Mouse (Mus musculus): ENCODE measurements around the gene Tmem217.
"Not testable (repeated sequence)": the region's sequence is repeated elsewhere in the genome, so short reads cannot be mapped to it uniquely, and the experiment has no call there.

Gene Tmem217

DNA sequence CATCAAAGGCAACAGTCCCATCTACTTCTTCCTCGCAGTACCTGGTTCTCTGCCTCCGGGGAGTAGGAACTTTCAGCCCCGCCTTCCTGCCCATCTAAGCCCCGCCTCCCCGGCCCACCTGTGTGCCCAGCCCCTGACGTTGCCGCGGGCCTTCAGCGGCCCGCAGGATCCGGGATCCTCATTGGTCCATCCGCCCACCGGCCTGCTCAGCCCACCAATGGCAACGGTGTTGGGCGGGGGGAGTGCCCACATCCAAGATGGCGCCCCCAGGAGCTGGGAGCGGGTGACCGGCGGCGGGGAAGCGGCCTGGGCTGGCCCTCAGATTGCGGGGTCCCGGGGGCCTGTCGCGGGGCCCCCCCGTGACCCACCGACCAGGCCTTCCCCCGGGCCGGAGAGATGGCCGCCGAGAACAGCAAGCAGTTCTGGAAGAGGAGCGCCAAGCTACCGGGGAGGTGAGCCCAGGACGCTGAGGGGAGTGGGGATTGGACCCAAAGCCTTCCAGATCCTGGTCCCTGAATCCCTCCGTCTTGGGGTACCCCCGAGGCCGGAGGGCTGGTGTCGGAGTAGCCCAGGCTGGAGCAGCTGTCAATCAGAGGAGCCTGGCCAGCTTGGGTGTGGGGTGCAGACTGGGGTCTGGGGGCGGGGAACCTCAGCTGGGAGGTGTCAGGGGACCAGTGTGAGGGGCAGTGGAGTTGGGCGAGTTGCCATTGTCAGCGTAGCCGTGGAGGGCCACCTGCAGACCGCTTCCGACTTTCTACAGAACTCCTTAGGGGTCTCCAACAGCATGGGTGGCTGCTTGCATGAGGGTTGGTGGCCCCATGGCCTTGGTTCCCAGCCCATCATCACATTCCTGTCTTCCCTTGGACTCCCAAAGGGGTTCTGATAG, 2.4 kb downstream of the Tmem217 start, which contains the start of the genes Gm17657 and Tbc1d22b:
TSS of gene Gm17657 (minus strand) at position 96 of the 886 bp plus-strand sequence.
TSS of gene Tbc1d22b (plus strand) at position 243 of the 886 bp plus-strand sequence.
- DNase-seq (ENCODE audit: low read depth, low spot score) = peak; percentile 82

DNA sequence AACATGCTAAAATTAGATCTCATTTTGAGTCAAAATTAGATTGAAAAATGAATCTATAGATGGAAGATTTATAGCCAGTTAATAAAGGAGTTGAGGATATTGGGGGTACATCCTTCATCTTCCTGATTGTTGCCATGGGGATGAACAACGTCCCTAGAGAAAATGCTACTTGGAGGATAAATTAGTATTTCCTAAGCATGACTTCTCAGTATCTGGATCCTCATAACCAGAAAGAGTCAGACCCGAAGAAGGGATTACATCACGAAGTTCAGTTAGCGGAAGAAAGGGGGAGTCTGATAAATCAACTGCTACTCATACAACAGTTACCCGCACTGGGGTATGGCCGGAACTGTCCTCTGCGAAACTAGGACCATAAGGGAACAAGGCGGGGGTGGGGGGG, 3.2 kb downstream of the Tmem217 start:
- DNase-seq (ENCODE audit: low read depth, low spot score) = no peak

DNA sequence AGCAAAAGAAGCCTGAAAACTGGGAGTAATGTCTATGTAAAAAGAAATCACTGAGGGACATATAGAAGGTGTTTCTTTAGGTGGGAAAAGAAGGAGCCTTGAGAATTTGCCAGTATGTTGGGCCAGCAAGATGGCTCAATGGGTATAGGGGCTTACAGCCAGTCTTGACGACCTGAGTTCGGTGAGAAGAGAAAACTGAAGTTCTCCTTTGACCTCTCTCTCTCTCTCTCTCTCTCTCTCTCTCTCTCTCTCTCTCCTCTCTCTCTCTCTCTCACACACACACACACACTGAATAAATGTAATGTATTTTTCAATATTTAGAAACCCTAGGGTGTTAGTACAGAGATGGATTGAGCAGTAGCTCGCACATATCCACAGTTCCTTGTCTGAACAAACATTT, 3.7 kb downstream of the Tmem217 start:
- no peak for DNase-seq (ENCODE audit: low read depth, low spot score)

DNA sequence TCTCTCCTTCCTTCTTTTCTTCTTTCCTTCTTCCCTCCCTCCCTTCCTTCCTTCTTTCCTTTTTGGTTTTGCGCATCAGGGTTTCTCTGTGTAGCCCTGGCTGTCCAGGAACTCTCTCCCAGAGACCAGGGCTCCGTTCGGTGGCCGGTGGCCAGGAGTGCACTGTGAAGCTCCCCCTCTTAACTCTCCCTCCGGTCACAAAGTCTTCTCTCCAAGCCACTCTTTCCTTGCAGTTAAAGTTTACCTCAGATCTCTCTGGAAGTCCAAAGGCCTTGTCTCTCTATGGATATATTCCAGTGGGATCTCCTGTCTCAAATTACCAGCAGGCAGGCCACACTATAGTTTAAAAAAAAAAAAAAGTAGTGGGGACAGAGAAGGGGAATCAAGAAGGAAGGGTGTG, 6.9 kb downstream of the Tmem217 start:
- no peak for DNase-seq (ENCODE audit: low read depth, low spot score)

DNA sequence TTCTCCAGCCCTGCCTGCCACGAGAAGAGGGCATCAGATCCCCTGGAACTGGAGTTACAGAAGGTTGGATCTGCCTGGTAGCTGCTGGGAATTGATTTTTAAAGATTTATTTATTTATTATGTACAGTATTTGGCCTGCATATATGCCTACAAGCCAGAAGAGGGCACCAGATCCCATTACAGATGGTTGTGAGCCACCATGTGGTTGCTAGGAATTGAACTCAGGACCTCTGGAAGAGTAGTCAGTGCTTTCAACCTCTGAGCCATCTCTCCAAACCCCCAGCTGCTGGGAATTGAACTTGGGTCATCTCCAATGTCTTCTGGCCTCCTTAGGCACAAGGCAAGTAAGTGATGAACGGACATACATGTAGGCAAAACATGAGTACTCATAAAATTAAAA, 8.1 kb downstream of the Tmem217 start:
- no peak for DNase-seq (ENCODE audit: low read depth, low spot score)

DNA sequence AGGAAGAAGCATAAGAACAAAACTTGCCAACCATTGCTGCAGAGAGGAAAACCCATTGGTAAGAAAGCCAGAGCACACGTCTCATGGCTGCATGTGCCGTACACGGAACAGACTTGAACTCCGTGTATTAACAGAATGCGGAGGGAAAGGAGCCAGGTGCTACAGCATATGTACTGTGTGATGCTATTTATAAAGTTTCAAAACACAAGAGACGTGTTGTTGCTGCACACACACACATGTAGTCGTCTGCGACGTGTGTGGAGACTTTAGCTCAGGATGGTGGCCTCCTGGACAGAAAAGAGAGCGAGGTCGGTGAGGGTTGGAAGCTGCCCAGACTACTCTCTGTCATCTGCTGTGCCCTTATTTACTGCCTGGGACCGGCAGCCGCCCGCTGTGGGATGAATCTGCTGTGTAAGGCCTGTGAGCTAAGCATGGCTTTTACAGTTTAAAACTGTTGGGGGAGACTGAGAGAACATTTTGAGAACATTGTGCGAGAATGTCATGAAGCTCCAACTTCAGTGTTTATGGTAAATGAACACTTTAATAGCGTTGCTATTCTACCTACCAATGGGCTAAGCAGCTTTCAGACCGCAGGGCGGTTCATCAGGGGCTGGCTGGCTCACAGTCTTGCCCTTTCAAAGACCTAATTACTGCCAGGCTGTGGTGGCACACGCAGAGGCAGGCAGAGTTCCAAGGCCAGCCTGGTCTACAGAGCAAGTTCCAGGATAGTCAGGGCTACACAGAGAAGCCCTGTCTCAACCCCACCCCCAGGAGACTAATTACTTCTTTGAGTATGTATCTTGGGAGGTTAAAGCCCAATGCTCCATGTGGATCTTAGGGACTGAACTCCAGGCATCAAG, 9.1 kb downstream of the Tmem217 start:
- no peak for DNase-seq (ENCODE audit: low read depth, low spot score)

DNA sequence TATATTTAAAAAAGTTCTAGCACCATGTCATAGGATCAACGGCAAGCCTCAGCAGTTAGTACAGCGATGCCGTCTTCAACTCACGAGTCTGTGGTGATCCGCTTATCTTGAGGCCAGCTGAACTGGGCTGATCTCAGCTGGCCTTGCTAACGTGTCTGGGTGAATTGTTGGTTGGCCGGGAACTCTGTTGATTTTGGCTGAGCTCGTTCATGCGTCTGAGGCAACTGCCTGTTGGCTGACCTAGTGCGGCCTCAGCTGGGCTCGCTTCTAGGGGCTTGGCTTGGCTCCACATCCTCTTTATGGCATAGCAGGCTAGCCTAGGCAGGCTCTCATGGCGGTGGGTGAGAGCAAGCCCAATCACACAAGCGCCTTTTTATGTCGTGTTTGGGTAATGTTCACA, 10.8 kb downstream of the Tmem217 start:
- DNase-seq (ENCODE audit: low read depth, low spot score) = no peak

DNA sequence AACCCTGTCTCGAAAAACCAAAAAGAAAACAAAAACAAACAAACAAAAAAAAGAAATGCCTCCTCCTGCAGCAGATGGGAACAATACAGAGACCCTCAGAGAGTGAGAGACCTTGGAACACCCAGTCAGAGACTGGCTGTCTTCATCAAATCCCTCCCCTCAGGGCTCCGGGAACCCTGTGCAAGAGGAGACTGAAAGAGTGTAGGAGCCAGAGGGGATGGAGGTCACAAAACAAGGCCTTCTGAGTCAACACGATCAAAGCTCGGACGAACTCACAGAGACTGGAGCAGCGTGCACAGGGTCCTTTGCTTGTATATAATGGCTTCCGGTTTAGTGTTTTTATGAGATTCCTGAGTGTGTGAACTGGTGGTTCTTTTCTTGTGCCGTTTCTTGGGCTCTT, 11.8 kb downstream of the Tmem217 start:
- no peak for DNase-seq (ENCODE audit: low read depth, low spot score)

DNA sequence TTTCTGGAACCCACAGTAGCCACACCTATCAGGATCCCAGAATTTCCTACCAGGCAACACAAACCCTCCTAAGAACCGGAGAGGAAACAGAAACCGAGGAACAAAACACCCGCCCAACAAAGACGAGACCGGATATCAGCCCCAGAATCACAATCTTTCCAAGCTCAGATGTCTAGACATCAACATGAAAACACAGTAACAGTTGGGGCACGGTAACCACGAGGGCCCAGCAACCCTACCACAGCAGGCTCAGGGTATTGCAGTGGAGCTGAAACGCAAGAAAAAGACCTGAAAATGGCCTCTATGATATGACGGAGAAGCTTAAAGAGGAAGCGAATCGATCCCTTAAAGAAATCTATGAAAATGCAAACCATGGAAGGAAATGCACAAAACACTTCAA, 18.3 kb downstream of the Tmem217 start:
- DNase-seq (ENCODE audit: low read depth, low spot score) = no peak

DNA sequence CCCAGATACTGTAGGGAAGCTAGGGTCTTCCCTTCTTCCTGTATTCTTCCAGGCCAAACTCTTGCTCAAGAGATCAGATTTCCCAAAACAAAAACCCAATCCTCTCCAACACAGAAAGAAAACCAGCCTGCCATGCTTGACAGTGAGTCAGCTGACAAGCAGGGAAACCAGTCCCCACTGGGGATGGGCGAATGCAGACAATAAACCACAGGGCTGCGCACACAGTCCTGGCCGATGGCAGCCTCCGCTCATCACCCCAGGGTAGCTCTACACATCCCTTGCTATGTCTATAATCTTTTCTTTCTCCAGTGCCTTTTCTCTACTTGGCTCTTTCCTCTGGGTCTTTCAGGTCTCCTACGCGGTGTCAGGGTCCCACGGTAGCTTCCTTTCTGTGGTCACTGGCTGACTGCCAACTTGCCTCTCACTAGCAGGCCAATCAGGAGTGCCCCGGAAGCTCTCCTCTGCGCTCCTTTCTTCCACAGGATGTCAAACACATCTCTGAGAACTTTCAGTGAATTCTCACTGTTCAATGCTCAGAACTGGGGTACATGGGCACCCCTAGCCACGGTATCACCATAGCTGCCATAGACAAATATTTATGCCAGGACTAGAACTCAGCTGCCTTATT, 20.3 kb downstream of the Tmem217 start:
- no peak for DNase-seq (ENCODE audit: low read depth, low spot score)

DNA sequence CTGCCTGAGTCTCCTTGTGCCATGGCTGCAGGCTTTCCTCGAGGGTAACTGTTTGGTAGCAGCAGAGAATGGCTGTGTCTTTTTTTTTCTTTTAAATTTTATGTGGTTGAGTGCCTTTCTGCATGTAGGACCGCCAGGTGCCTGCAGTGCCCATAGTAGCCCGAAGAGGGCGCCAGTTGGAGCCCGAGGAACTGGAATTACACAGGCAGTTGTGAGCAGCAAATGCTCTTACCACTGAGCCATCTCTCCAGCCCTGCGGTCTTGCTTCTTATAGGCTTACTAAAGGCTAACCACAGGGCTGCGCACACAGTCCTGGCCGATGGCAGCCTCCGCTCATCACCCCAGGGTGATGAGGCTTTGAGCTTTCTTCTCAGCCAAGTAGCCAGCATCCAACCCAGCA, 20.9 kb downstream of the Tmem217 start:
- DNase-seq (ENCODE audit: low read depth, low spot score) = no peak

DNA sequence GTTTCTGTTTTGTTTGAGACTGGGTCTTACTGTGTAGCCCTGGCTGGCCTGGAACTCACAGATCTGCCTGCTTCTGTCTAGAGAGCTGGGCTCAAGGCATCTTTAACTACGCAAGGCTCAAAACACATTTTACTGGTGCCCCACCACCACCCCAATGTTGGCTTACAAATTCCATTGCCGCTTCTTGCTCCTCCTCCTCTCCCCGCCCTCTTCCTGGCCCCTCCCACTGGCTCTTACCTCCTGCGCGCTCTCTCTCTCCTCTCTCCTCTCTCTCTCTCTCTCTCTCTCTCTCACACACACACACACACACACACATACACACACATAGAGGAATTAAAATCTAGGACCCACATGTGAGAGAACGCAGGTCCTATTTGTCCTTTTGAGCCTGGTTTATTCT, 21.7 kb downstream of the Tmem217 start:
- DNase-seq (ENCODE audit: low read depth, low spot score) = no peak

DNA sequence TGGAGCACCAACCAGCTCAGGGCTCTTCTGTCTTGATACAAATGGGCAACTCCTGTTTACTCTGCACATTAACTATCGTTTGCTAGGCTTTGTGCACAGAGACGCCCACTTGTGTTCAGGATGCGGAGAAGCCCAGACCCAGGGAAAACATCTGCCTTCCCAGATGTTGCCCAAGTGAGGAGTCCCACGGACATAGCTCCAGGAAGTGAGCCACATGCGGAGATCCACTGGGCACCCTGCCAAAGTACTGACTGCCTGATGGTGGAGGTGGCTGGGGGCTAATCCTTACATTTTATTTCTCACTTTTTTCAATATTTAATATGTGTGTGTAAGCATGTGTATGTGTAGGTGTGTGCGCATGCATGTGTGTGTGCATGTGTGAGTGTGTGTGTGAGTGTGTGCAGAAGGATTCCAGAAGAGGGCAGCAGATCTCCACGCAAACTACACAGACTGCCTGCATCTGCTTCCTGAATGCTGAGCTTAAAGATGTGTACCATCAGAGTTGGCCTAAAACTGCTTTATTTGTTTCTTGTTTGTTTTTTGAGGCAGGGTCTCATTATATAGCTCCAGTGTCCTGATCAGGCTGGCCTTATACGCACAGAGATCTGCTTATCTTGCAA, 23.5 kb downstream of the Tmem217 start:
- no peak for DNase-seq (ENCODE audit: low read depth, low spot score)

DNA sequence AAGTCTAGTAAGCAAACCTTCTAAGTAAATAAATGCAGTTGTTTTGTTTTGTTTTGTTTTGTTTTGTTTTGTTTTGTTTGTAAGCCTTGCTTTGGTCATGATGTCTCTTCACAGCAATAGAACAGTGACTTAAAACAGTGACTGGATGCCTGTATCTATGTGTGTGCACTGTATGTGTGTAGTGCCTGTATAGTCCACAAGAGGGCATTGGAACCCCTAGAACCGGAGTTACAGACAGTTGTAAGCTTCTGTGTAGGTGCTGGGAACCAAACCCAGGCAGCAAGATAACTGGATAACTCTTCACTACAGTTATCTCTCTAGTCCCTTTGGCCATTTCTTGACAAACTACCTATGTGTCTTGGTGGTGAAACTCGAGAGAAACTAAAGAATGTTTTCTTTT, 26.6 kb downstream of the Tmem217 start:
- no peak for DNase-seq (ENCODE audit: low read depth, low spot score)

DNA sequence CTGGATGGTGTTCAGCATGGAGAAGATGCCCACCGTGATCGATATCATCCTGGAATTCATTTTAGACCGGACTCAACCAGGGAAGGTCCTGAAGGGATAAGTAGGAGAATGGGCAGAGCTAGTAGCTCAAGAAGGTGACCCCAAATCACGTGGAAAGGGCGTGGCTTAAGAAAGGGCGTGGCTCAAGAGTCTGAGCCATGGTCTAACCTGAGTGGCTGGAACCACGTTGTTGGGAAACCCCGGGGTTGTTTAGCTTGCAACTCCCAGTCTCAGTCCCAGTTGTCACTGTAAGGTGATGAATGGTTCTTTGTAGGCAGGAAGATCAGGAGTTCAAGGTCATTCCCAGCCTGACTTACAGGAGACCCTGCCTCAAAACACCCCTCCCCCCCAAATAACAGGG, 32.5 kb downstream of the Tmem217 start:
- DNase-seq (ENCODE audit: low read depth, low spot score) = no peak

DNA sequence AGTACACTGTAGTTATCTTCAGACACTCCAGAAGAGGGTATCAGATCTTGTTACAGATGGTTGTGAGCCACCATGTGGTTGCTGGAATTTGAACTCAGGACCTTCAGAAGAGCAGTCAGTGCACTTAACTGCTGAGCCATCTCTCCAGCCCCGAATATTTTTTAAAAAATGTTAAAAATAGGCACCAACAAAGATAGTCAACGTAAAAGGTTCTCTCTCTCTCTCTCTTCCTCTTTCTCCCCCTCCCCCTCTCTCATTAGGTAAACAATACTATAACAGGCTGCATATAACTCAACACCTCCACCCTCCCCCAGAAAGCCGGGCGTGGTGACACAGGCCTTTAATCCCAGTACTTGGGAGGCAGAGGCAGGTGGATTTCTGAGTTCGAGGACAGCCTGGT, 33.5 kb downstream of the Tmem217 start:
- not testable (repeated sequence) for DNase-seq (ENCODE audit: low read depth, low spot score)

DNA sequence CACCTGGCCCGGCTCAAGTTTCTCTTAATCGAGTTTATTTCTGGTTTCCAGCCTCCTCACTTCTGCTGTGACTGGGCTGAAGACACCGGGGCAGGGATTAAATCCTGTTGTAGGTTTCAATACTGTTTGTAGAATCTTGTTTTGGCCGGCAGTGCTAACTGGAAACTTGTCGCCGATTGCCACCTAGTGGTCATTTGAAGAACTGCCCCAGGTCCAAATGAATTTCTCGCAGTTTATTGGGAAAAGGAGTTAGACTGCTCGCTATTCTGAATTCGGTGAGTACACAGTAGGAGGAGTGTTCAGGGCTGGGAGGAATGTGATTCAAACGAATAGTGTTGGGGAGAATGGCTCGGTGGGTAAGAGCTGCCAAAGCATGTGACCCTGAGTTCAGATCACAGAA, 37.8 kb downstream of the Tmem217 start:
- peak; percentile 61 for DNase-seq (ENCODE audit: low read depth, low spot score)

DNA sequence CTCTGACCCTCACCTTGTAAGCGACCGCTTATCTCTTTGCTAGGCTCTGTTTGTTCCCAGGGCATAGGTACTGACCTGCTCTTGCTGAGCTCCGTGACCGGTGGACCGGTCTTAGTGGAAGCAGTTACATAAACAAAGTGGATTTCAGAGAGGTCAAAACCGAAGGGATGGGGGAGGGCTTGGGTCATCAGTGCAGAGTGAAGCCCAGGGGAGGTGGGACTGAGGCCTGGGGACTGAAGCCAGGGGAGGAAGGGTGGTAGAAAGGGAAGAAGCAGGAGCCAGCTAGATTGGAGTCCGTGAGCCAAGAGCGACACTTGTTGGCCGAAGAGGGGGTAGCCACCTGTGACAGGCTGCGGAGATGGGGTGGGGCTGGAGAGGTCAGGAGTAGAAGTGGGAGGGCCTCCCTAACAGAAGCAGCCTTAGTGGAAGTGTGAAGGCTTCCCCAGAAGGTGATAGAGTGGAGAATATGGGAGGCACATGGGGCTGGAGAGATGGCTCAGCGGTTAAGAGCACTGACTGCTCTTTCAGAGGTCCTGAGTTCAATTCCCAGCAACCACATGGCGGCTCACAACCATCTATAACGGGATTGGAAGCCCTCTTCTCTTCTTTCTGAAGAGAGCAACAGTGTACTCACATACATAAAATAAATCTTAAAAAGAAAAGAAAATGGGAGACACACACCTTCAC, 39.0 kb downstream of the Tmem217 start:
- DNase-seq (ENCODE audit: low read depth, low spot score) = no peak

DNA sequence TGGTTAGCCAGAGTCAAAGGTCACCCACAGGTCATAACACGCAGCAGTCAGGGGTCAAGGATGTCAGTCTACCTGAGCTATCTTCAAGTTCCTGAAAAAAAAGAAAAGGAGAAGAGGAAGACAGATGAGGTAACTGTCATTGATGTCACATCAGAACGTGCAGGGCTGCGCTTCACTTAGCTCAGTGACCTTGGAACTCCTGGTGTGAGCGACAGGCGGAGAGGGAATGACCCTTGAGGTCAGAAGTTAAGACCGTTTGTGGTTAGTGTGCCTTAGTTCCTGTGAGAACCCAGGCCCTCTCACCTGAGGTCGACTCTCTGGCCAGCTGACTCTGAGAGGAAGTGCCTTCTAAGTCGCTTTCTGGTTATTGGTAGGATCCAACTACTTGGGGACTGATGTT, 41.5 kb downstream of the Tmem217 start:
- DNase-seq (ENCODE audit: low read depth, low spot score) = no peak

DNA sequence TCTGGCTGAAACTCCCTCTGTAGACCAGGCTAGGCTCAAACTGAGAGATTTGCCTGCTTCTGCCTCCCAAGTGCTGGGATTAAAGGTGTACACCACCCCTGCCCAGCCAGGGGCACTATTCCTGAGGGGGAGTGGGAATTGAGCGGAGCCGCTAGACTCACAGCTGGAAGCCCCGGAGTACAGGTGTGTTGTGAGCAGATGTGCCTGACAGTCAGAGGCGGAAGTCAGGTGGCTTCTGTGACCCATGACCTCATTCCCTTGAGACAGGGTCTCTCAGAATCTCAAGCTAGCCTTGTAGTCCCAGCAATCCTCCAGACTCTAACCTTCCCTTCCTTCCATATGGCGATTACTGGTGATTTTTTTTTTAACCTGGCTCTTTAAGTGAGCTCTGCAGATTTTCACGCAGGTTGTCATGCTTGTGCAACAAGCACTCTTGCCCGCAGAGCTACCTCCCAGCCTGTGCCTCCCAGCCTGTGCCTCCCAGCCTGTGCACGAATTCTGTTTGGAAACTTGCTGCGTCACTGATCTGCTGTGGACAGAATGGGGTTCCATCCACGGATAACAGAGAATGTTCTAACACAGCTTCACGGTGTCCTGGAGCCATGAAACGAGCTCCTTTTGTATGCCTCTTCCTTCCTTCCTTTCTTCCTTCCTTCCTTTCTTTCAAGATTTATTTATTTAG, 43.1 kb downstream of the Tmem217 start:
- DNase-seq (ENCODE audit: low read depth, low spot score) = no peak

DNA sequence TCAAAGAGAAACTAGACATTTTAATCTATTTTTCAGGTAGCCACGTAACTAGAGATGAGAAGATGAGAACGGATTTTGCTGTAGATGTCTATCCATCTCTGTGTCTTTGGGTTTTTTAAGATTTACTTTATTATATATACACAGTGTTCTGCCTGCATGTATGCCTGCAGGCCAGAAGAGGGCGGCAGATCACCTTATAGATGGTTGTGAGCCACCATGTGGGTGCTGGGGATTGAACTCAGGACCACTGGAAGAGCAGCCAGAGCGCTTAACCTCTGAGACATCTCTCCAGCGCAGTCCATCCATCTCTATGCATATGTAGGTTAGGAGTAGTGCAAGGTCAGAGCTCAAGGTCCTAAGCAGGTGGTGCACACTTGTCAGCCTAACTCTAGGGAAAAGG, 48.5 kb downstream of the Tmem217 start:
- no peak for DNase-seq (ENCODE audit: low read depth, low spot score)

Measured in retina, adult 2 months (tissue).